Mouse (Mus musculus) WW6 (cell line): ENCODE data around the gene Sowaha.
"Not testable (repeated sequence)": the region's sequence is repeated elsewhere in the genome, so short reads cannot be mapped to it uniquely, and the experiment has no call there.

Experiments
- DNase-seq: peaks from one replicate; pipeline ENCODE4 v3.0.0-alpha.2; 2013; ENCODE audit warnings: low read depth, low spot score

Sowaha gene

GRCm38 (mm10) chr11:53441921-53442320, 38.2 kb downstream of the Sowaha start:
- DNase-seq = no peak

GRCm38 (mm10) chr11:53436338-53436737, 43.7 kb downstream of the Sowaha start:
- no peak for DNase-seq

GRCm38 (mm10) chr11:53435504-53435903, 44.6 kb downstream of the Sowaha start:
- no peak for DNase-seq

GRCm38 (mm10) chr11:53433057-53433456, 47.0 kb downstream of the Sowaha start:
- DNase-seq = no peak

- DNase-seq = no peak
These were observed 48.6 kb downstream of the Sowaha start for GRCm38 (mm10) chr11:53431347-53432056.

GRCm38 (mm10) chr11:53430670-53431346, 49.3 kb downstream of the Sowaha start, which contains the start of the genes Uqcrq and Gdf9:
Gene Uqcrq, minus strand, starts transcription at chr11:53430831.
Gene Gdf9, plus strand, starts transcription at chr11:53431023.
- peak; percentile 100 for DNase-seq

- no peak for DNase-seq
These were observed 49.8 kb downstream of the Sowaha start for GRCm38 (mm10) chr11:53430300-53430669.

- DNase-seq = no peak
These were observed 50.9 kb downstream of the Sowaha start for GRCm38 (mm10) chr11:53429182-53429581.

- no peak for DNase-seq
These were observed 51.4 kb downstream of the Sowaha start for GRCm38 (mm10) chr11:53428716-53429057.

GRCm38 (mm10) chr11:53427993-53428715, 51.9 kb downstream of the Sowaha start:
- no peak for DNase-seq

GRCm38 (mm10) chr11:53426914-53427313, 53.2 kb downstream of the Sowaha start:
- not testable (repeated sequence) for DNase-seq
